Mouse (Mus musculus) inflammation-experienced regulatory T-cells, adult 6 months (primary cell): ENCODE measurements around the gene Man2b1. TPM values are rescaled to one million over a fixed set of nuclear protein-coding genes. Genes with fewer than 3 reads are reported as not detected.

Experiments used
- ATAC-seq: one replicate; pipeline ENCODE4 v1.8.0; 2017
- polyA plus RNA-seq, 3 experiments: library from polyadenylated mRNA; unstranded; fragments of 100-300 nt; shearing (Covaris generic); gene quantifications; one replicate each; pipeline ENCODE4 v1.2.1; 2017

The Man2b1 gene
- polyA plus RNA-seq: 10 to 100 TPM; 80.8 to 94.7 (median 83.8) TPM

DNA sequence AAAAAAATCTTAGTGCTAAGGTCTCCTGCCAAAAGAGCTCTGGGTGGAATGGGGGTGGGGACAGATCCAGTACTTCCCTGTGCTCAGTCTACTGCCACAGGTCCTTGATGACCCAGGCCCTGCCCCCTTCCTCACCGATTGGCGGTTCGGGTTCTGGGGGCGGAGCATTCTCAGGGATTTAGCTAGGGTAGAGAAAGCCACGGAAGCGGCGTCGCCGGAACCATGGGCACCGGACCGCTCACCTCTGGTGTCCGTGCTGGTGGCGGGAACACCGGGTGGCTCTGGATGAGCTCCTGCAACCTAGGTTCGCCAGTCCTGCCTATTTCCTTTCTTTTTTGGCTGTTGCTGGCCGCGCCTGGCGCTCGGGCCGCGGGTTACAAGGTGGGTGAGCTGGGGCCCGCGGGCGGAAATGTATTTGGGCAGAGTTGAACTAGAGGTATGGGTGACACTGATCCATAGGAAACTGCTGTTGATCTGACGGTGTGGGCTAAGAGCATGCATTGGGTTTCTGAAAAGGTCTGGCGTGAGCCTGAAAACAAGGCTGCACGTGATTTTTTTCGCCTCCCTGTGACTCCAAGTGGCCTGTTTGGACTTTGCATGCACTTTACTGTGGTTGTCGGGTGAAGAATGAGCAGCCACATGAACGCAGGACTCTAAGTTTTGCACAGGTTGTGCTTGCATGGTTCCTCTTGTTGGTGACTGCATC is at the start of gene Man2b1:
Gene Man2b1, plus strand, starts transcription at position 163 of the 706 bp plus-strand sequence.
- ATAC-seq: peak; percentile 89

DNA sequence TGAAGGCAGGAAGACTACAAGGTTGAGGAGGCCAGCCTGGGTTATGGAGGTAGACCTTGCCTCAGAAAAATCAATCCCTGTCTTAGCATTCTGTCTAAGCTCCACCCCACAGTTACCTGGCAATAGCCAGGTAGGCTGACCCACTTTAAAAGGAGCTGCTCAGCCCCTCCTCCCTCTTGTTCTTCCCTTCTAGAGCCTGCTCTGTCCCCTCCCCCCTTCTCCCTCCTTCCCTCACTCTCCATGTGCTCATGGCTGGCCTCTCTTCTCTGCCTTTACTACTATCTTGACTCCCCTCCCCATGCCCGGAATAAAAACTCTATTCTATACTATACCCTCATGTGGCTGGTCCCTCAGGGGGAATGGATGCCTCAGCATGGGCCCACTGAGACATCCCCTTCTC is 49.2 kb upstream of the Man2b1 start:
- ATAC-seq: no peak

- peak; percentile 35 for ATAC-seq
Measured at GRCm38 (mm10) chr8:85034764-85035163, 48.3 kb upstream of the Man2b1 start.

GRCm38 (mm10) chr8:85035165-85035727 is 47.8 kb upstream of the Man2b1 start:
- ATAC-seq: no peak

DNA sequence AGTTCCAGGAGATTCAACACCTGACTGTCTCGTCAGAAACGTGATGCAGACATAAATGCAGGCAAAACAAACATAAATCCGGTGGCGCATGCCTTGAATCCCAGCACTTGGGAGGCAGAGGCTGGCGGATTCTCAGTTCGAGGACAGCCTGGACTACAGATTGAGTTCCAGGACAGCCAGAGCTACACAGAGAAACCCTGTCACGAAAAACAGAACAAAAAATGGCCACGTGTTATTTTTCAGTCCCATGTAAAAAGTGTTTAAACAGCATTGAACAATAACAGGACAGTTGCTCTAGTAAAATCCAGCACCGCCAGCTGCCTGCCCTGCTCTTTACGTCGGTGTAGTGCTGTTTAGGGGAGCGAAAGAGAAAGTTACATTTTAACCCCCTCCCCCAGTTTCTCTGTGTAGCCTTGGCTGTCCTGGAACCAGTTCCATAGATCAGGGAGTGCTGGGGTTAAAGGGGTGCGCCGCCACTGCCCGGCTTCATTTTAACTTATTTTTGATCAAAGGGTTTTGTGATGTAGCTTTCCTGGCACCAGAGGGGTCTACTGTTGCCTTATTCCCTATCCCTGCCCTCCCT is 47.3 kb upstream of the Man2b1 start:
- no peak for ATAC-seq

DNA sequence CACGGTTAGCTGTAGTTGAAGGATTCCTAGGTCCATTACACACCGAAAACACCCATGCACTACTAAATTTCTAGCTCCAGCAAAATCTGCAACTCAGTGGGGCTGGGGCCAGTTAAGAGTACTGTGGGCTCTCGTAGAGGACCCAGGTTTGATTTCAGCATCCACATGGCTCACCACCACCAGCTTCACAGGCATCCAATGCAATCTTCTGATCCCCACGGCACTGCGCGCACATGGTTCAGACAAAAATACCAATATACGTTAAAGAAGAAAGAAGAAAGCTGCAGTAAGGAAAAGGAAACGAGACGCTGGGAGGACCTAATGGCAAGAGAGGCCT is 46.7 kb upstream of the Man2b1 start:
- no peak for ATAC-seq

GRCm38 (mm10) chr8:85036718-85037365 is 46.2 kb upstream of the Man2b1 start, which contains the start of gene Tnpo2:
Gene Tnpo2 (plus strand): TSS chr8:85036915.
- peak; percentile 89 for ATAC-seq

- ATAC-seq: no peak
Measured at GRCm38 (mm10) chr8:85037366-85037680, 45.7 kb upstream of the Man2b1 start.

DNA sequence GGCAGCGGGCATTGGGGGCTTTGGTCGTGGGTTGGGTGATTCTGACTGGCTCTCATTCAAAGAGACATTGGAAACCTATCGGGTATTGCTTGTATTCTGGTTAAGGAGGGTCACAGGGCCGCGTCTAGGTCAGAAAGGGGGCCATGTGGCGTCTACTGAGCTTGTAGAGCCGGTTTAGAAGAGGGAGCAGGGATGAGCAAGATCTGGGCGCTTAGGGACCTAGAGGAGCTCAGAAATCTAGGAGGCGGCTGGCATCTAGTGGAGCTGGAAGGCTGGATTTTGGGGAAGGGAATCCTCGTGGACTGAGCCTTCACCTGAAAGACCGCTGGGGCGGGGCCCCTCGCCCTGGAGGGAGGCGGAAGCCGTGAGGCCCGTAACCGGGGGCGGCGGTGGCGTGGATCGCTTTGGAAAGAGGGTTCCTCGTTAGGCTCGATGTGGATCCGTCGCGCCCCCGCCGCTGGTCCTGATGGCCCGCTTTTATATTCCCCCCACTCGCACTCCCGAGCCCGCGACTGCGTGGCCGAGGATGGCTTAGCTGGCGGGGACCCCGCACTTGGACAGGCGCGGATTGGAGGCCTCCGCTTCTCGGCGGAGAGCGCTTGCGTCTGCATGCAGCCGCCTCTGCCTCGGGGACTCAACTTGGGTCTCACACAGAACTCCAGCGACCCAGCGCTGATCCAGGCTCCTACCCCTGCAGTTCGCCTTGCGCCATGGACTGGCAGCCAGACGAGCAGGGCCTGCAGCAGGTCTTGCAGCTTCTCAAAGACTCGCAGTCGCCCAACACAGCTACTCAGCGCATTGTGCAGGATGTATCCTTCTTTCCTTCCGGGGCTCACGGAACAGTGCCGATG is 45.2 kb upstream of the Man2b1 start:
- ATAC-seq: peak; percentile 14

GRCm38 (mm10) chr8:85043619-85044018 is 39.5 kb upstream of the Man2b1 start:
- ATAC-seq: no peak

DNA sequence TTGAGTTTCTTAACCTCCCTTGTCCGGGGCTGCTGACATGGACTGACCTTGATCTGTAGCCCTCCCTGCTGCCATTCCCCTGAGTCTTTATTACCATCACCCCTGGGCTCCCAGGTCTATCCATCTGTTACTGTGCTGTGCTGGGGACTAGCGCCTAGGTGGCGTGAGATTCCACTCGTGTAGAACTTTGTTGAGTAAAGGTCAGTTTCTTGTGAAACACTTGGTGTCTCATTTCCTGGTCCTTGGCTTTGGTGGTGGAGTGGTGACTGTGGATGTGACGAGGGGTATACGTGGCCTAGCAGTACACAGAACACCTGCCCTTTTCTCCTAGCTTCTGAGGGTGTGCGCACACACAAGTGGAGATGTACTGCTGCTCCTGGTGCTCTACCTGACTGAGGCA is 25.7 kb upstream of the Man2b1 start:
- no peak for ATAC-seq

GRCm38 (mm10) chr8:85059879-85060616 is 23.0 kb upstream of the Man2b1 start, which contains the start of gene Fbxw9:
Gene Fbxw9 (plus strand): TSS chr8:85060055.
- peak; percentile 99 for ATAC-seq

GRCm38 (mm10) chr8:85062603-85063002 is 20.5 kb upstream of the Man2b1 start:
- ATAC-seq: no peak

GRCm38 (mm10) chr8:85065213-85065612 is 17.9 kb upstream of the Man2b1 start:
- ATAC-seq: no peak

DNA sequence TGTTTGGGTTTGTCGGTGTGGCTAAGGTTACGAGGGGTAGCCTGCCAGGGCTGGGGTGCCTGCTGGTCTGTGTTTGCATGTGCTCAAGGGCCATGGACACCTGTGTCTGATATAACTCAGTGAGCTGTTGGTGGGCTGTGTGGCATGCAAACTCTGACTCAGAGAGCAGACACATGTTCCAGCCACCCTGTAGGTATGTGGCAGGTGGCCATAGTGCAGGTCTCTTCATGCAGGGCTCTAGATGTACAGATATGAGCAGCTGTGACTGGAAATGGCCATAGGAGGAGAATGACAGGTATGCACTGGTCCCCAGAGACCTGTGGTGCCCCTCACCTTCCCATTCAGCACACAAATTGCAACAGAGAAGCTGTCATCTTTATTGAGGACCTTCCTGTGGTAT is 15.9 kb upstream of the Man2b1 start:
- ATAC-seq: no peak

DNA sequence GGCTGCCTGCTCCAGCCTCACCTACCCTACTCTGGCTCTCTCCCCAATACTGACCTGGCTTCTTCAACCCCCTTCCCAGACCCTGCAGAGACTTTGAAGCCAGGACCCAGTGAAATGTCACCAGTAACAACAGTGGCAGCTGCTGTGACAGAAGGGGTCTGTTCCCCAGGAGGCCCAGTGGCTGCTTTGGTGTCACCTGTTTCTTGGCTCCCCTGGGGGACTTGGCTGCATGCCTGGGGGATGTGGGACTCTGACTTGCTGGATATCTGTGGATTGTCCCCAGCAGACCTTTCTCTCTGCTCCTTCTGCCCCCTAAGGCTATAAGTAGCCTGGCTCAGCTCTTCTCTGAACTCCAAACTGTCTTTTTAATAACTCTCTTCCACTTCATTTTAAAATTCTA is 15.1 kb upstream of the Man2b1 start, which contains the start of gene Gm5741:
Gene Gm5741, minus strand, starts transcription at position 1 of the 400 bp plus-strand sequence.
- ATAC-seq: no peak

GRCm38 (mm10) chr8:85071041-85071440 is 12.0 kb upstream of the Man2b1 start:
- no peak for ATAC-seq

- ATAC-seq: peak; percentile 95
Measured at GRCm38 (mm10) chr8:85071514-85072281, 11.4 kb upstream of the Man2b1 start, which contains the start of gene Dhps. Gene Dhps (plus strand): TSS chr8:85071757.

GRCm38 (mm10) chr8:85072364-85072929 is 10.6 kb upstream of the Man2b1 start:
- no peak for ATAC-seq

- ATAC-seq: no peak
Measured at GRCm38 (mm10) chr8:85073041-85073612, 9.9 kb upstream of the Man2b1 start.
